Mouse (Mus musculus) adrenal gland (tissue): ENCODE results near the gene Tgfb1i1.

Experiments used
- intact Hi-C: fragments of 180-260 bp; cut with DNase I; formaldehyde crosslinking; loops from one replicate; pipeline ENCODE4 v1.15.1; 2025
- long read RNA-seq, 2 experiments: library from polyadenylated mRNA; unstranded; transcript quantifications; one replicate each; pipeline ENCODE4 v2.0.0; 2020; ENCODE audit warnings: borderline replicate concordance in 1 of 2; ENCODE audit not compliant: insufficient replicate concordance in 1 of 2

Gene Tgfb1i1
- long read RNA-seq, experiment 1, transcript Tgfb1i1-207 (11 exons, 1,746 nt) = minor isoform, 5 of 25 reads
- long read RNA-seq, experiment 1, transcript Tgfb1i1-204 (10 exons, 3,788 nt) = major isoform, 12 of 25 reads
- long read RNA-seq, experiment 1, partial matches to known transcripts = 4 of 25 reads
- long read RNA-seq, experiment 1, other reads (novel, unspliced or antisense) = 4 of 25 reads
- long read RNA-seq, experiment 2, transcript Tgfb1i1-204 (10 exons, 3,788 nt) = major isoform, 5 of 22 reads
- long read RNA-seq, experiment 2, partial matches to known transcripts = 6 of 22 reads
- long read RNA-seq, experiment 2, other reads (novel, unspliced or antisense) = 6 of 22 reads

- intact Hi-C loops = loop anchor here (1.0 to 5.0 kb wide), 2 partner anchors 46 to 99 kb away; no protein-coding TSS in a partner anchor
Measured at GRCm38 (mm10) chr7:128246496-128247391, at the start of gene Tgfb1i1. Gene Tgfb1i1 (plus strand): TSS chr7:128246812.

GRCm38 (mm10) chr7:128201607-128202006 lies 45.0 kb upstream of the Tgfb1i1 start:
- intact Hi-C loops = no loop called here

GRCm38 (mm10) chr7:128203071-128203470 lies 43.5 kb upstream of the Tgfb1i1 start:
- intact Hi-C loops = no loop called here

GRCm38 (mm10) chr7:128204179-128204578 lies 42.4 kb upstream of the Tgfb1i1 start:
- intact Hi-C loops = no loop called here

DNA sequence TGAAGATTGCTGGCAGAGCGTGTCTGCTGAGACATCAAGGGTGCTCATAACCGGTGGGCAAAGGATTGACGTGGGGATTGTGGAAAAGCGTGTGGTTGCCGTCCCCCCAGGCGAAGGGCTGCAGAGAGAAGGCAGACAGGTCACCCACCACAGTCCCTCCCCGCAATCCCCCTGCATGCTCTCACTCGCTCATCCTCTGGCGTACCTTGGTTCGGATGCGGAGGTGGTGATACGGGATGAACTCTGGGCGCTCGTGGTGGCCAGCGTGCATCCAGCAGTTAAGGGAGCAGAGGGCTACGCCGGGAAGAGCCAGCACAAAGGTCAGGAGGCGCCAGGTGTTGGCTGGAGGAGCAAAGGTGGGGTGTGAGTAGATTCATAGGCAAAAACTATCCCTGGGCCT lies 40.9 kb upstream of the Tgfb1i1 start:
- intact Hi-C loops = no loop called here

- intact Hi-C loops = no loop called here
Measured at GRCm38 (mm10) chr7:128206152-128206551, 40.5 kb upstream of the Tgfb1i1 start, which contains the start of gene Cox6a2. Gene Cox6a2 (minus strand): TSS chr7:128206387.

- intact Hi-C loops = loop anchor here (1.0 kb wide), 1 partner anchor 109 kb away; no protein-coding TSS in a partner anchor
Measured at GRCm38 (mm10) chr7:128208187-128208586, 38.4 kb upstream of the Tgfb1i1 start.

DNA sequence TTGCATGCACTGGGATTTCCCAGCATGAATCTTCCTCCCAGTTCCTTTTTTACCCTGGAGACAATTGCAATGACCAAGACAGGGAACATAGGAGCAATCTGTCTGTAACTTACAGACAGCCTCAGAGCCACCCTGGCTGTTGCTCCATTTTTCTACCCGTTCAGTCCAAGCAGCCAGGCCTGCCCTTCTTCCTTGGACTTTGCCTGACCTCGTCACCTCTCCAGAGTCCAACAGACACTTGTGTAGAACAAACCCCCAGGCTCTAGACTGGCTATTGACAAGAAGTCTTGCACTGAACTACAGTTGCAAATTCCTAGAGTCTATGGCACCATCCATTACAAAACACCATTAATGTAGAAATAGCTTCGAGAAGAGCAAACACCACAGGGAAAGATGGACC lies 36.8 kb upstream of the Tgfb1i1 start:
- intact Hi-C loops = loop anchor here (10.0 kb wide), 1 partner anchor 195 kb away; no protein-coding TSS in a partner anchor

DNA sequence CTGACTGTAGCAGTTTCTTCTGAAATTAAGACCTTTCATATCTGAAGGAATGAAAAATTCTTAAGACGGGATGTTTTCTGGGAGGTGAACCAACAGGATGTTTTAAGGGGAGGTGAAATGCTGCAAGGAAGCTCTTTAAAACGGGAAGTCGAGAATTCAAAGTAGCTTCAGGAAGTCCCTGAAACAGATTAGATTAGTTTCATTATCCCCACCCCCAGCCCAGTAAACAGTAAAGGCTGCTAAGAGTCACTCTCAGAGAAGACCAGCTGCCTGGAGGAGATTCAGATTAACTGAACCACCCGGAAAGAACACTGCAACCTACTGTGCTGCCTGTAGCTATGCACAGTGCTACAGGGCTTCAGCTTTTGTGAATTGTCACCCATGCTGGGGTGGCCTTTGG lies 26.7 kb upstream of the Tgfb1i1 start:
- intact Hi-C loops = loop anchor here (10.0 kb wide), 1 partner anchor 205 kb away; no protein-coding TSS in a partner anchor

GRCm38 (mm10) chr7:128220936-128221335 lies 25.7 kb upstream of the Tgfb1i1 start:
- intact Hi-C loops = no loop called here

DNA sequence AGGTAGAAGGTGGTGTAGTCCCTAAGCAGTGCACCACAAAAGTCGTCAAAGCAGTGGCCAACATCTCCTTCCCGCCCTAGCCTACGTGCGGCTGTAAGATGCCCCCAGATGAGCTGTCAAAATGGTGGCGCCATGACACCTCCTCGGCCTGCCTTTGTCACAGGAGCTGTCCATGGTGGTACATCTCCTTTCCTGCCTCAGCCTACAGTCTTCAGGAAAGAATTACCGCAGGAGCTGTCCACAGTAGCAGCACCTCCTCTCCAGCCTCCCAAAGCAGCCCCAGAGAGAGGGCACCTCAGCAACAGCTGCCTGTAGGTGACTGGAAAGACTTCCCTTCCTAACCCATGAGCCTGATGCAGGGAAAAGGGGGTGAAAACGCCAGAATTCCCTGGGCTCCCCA lies 14.9 kb upstream of the Tgfb1i1 start:
- intact Hi-C loops = no loop called here

DNA sequence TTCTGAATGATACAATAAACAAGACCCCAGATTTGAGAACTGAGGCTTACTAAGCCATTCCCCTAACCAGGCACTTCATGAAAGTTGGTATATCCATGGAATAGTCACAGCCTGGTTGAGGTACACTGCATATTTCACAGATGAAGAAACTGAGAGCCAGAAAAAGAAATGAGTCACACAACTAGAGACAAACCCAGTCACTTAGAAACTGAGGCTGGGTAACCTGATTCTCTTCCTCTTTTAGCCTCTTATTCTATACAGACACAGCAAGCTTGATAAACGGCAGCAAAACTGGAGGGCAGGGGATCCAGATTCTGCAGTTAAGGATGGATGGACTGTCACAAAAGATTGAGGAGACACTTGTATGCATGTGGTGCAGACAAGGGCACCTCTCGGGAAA lies 11.8 kb upstream of the Tgfb1i1 start:
- intact Hi-C loops = no loop called here

- intact Hi-C loops = no loop called here
Measured at GRCm38 (mm10) chr7:128235481-128235880, 11.1 kb upstream of the Tgfb1i1 start.

DNA sequence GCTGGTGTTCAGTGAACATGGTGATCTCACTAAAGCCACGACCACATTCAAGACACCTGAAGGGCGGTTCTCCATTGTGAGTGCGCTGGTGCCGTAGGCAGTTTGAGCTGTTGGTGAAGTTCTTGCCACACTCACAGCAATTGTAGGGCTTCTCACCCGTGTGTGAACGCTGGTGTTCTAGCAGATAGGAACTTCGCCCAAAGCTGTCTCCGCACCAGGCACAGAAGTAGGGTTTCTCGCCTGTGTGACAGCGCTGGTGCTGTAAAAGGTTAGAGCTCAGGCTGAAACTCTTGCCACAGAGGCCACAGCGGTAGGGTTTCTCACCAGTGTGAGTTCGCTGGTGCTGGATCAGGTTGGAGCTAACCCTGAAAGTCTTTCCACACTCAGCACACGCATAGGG lies 10.2 kb upstream of the Tgfb1i1 start:
- intact Hi-C loops = no loop called here

GRCm38 (mm10) chr7:128236856-128237592 lies 9.6 kb upstream of the Tgfb1i1 start, which contains the start of gene Armc5:
Gene Armc5 (plus strand): TSS chr7:128237342.
- intact Hi-C loops = no loop called here

- intact Hi-C loops = no loop called here
Measured at GRCm38 (mm10) chr7:128237593-128237926, 9.1 kb upstream of the Tgfb1i1 start.

DNA sequence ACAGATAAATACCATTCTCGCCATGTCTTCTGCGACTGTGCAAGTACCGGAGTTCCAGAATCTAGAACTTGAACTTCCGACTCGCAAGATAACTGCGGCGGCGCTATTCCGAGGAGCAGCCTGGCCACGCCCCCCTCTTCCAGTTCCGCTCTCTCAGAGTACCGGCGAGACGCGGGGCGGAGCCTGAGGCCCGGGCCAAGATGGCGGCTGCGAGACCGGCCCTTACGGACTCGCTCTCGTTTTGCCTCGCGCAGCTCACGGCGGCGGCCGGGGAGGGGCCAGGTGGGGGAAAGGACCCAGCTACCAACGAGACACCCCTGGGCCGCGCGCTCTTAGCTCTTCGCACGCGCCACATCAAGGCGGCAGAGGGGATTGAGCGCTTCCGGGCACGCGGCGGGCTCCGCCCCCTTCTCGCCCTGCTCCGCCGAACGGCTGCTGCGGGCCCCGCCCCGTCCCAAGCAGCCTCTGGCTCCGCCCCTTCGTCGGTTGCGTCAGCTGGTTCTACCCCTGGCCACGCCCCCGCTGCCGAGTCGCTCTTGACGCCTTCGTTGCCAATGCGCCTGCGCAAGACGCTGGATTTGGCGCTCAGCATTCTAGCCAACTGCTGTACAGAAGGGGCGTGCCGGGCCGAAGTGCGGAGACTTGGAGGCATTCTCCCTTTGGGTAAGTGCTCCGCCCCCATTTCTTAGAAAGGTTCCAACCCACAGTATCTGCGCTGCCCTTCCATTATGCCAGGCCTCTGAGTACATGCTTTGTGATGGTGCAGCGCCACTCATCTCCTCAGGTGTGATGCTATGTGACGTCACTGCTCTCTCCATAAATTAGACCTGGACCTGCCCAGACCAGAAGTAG lies 8.5 kb upstream of the Tgfb1i1 start, which contains the start of gene 9130023H24Rik:
9130023H24Rik (minus strand) TSS at position 105 of the 852 bp plus-strand sequence.
- intact Hi-C loops = no loop called here

DNA sequence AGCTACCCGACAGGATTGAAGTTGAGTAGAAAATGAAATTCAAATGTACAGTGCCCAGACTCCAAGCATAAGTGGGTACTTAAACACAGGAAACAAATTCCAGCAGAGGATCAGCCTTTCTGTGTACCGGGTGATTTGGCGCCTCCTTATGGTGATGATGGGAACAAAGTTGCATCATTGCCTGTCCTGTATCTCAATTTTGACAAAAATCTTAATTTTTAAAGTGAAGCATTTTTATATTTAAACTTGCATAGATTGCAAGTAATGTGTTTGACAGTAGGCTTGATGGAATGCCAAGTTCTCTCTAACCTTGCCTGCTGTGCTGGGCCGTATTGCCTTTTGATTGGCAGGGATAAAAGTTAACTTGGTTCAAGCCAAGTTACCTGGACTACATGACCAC lies 7.6 kb upstream of the Tgfb1i1 start:
- intact Hi-C loops = no loop called here

- intact Hi-C loops = no loop called here
Measured at GRCm38 (mm10) chr7:128240131-128240784, 6.4 kb upstream of the Tgfb1i1 start.

GRCm38 (mm10) chr7:128242331-128242730 lies 4.3 kb upstream of the Tgfb1i1 start:
- intact Hi-C loops = no loop called here
